Mouse (Mus musculus) kidney, adult 2 months (tissue): Measurements from ENCODE around the gene Tomm40.

Source experiments
- CTCF ChIP-seq: fragments of 200-500 bp; conservative IDR thresholded peaks from 2 replicates; pipeline ENCODE4 v1.5.1; 2011; ENCODE audit warnings: low read depth, mild to moderate bottlenecking, control low read depth, low read length, moderate library complexity, mixed read lengths; ENCODE audit not compliant: insufficient read depth, insufficient read length
- POLR2A ChIP-seq: fragments of 200-500 bp; IDR thresholded peaks from one replicate; pipeline ENCODE4 v1.6.1; 2011; ENCODE audit warnings: low read depth, low read length, control low read depth

- TF ChIP-seq CTCF (no peak), POLR2A (no peak)
Observed at GRCm38 (mm10) chr7:19716055-19716682, 931 bp upstream of the Tomm40 start.
